Mouse (Mus musculus): ENCODE measurements around the gene Cwc15.
A peak's percentile ranks its signal among the peaks of the same experiment; 100 is the strongest.

DNA sequence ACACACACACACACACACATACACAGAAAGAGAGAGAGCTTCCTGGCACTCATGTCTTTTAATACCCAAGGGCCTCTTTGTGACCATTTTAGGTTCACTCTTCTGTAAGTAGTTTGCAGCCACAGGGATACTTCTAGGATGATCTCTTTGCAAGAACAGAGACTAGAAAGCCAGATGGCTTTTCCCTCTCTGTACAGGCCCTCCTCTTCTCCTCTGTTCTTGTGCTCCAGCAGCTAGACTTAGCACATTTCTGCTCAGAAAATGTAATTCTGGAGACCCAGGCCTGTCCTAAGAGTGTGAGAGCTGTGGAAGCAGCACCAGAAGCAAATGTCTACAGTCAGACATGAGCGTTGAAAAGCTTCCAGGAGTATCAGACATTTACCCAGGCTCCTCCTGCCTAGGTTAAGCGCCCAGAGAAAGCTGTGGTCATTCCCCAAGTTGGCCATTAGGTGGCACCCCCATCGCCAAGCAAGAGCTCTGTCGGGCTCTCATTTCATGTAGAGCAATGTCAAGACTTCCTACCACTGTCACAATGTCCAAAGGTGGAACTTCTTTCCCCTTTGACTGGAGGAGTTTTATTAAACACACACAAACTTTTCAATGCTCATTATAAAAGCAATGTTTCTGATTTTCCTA lies 23.1 kb downstream of the Cwc15 start:
- no peak for TF ChIP-seq POLR2A (IDR thresholded peaks at IDR 0.05; ENCODE audit: extremely low read depth, insufficient read depth, low read length)
- peak; percentile 89 for TF ChIP-seq CTCF (IDR thresholded peaks at IDR 0.05; ENCODE audit: extremely low read depth, insufficient read depth, low read length)
